Mouse (Mus musculus) lung, postnatal 36 days (tissue): ENCODE measurements at regions not wholly inside any gene's neighbourhood (a gene's known extent, or its start where the extent isn't known, plus 50 kb on each side); places are given as distances from the start of the nearest gene placed in this dataset.

Experiments
- DNase-seq: peaks from one replicate; pipeline ENCODE4 v3.0.0; 2022; ENCODE audit warnings: mixed read lengths

DNA sequence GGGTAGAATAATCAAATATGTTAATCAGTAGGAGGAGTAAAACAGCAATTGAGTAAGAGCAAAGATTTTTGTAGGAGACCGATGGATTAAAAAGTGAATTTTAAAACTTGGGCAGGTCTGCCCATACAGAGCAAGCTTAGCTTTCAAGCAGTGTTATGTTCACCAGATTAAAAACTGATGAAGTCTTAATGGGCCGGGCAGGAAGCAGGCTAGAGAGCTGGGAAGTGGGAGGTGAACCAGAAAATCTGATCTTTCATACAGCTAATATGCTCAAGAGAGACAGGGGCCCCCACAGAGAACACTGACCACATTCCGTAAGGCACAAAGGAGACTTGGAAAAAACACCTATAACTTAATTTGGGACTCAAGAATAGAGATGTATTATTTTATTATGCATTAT lies 316.4 kb upstream of the Adgrl2 start:
- no peak for DNase-seq

DNA sequence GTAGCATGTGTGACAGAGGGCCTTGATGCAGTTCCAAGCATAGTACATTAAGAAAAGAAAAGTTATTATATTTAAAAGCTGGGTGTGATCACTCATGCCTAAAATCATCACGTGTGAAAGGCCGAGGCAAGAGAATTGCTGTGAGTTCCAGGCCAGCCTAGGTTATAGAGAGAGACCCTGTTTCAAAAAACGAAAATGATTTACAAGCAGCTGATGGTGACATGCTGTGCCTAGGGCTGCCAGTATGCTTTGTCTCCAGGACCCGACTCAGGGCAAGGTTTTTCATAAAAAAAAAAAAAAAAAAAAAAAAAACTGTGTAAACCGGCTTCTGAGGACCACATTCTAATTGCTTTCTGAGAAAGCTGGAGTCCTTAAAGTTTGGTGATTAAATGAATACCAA lies 315.9 kb upstream of the Adgrl2 start:
- no peak for DNase-seq

DNA sequence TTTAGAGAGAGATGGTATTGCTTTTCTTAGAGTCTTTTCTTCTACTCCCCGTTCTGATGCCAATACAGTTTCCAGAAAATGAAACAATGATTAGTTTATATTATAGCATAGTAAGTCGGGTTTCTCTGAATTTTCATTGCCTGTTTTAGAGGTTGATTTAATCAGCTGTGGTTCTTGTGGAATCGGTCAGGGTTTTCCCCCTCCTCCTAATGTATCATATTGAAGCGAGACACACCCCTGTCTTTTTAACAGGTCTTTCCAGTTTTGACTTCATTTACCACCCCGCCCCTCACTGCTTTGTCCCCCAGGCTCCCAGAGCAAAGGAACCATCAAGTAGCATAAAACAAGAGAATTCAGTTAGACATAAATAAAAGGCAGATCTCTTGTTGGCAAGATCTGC lies 315.1 kb upstream of the Adgrl2 start:
- no peak for DNase-seq

DNA sequence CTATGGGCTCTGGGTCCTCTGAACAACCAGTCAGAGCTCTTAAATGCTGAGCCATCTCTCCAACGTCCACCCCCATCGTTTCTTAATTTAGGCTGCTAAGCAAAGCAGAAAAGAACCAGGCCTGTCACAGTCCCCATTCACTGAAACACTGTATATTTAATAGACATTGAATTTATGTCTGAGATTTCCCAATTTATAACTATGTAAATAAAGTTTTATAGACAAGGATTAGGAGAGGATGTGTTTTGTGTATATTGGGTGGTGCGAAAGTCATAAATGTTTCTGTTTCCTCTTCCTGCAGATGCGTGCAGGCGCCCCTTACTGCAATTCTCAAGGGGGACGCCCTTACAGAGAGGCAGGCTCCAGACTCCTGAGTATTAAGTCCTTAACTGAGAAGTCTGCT lies 314.7 kb upstream of the Adgrl2 start:
- peak; percentile 21 for DNase-seq

DNA sequence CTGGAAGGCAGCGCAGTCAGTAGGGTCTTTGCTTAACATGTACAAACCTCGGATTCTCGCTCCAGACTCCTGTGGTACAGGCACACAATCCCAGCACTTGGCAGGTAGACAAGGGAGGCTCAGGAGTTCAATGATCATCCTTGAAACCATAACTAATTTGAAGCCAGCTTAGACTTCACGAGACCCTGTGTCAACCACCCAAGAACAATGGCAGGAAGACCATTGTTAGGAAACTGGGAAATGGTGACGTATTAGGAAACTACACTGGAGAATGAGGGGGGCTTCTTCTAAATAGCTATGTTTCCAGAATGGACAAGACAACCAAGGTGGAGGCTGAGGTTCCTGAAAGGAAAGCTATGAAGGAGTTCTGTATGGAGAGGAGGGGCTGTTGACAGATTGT lies 313.1 kb upstream of the Adgrl2 start:
- peak; percentile 20 for DNase-seq

DNA sequence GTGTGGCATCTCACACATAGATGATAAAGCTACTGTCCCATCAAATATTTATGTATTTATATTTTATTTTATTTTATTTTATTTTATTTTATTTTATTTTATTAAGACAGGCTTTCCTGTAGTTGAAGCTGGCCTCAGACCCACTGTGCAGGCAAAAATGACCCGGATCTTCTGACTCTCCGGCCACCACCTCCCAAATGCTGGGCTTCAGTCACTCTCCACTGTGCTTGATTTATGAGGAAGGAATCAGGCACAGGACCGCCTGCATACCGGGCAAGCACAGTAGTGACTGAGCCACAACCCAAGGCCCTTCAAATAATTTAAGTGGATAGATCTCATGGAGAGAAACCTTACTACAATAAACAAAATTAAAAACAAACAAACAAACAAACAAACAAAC lies 309.6 kb upstream of the Adgrl2 start:
- DNase-seq, result no peak

DNA sequence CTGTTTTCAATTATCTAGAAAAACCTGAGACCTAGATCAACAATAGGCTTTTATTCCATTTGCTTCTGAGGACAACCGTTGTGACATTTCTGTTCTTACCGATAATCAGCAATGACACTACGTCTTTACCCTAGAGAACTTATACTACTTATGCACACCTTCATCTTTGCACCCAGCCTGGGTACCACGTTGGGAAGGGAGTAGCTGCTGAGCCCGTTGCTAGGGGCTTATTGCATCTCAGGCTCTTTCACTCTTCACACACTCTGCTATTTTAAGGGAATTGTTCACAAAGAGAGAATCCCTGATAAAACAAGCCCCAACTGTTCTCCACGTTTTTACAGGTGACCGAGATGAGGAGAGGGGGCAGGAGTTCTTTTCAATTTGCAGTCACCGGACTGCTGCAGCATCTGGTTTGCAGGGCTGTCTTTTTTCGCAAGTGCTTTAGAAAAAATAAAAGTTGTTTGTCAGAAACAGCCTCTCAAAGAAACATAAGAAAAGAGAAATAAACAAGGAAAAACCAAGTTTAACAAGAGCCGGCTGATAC lies 306.1 kb upstream of the Adgrl2 start:
- DNase-seq, result no peak

DNA sequence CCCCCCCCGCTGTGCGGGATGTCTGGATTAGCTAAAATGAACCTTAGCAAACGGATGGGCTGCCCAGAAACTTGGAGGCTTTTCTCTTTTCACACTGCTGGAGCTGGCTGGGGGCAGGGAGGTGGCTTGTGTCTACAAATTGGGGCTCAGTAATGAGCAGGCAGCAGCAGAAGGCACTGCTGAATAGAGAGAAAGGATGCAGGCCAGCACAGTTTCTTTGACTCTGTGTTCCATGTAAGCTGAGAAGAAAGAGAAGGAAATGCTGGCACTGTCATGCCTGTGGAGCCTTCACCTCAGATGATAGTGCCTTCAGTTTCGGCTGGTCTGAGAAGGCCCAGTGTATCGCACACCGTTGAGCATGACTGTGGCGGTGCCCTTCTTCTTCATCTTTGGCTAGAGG lies 305.6 kb upstream of the Adgrl2 start:
- no peak for DNase-seq

DNA sequence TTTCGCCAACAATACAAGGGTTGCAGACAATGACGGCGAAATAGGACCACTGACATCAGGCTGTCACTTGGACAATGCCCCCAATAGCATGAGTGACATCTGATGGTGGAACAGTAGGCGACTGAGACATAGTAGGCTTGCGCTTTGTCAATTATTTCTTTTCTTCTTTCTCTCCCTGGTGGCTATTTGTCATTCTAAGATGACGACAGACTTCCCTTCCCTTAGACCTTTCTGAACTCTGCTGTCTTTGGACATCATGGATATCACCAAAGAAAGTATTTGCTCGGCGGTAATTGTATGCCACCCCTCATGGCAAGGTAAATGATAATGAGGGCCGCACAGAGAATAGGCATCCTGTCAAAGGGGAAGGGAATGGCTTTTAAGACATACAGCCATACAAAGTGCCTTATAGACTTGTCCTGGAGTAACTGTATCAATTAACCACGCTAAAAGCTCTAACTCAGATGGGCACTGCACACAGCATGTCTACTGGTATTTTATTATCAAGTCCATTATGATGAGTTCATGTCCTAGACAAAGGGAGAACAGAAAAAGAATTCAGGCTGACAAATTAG lies 305.0 kb upstream of the Adgrl2 start:
- DNase-seq, result no peak

DNA sequence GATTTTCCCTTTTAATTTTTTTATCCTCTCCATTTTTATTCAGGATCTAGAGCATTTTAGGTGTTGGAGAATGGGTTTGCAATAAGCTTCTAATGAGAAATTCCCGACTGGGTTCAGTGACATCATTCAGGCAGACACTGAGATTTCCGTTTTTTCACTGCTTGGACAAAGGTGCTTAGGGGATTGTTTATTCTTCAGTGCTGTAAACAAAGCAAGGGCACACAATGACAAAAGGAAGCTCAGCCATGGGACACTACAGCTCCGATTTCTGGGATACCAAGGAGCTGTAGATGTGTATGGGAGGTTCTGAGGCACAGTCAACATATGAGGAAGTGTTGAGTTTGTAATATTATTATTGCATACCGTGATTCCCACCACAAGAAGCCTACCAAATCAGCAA lies 304.1 kb upstream of the Adgrl2 start:
- peak; percentile 56 for DNase-seq

DNA sequence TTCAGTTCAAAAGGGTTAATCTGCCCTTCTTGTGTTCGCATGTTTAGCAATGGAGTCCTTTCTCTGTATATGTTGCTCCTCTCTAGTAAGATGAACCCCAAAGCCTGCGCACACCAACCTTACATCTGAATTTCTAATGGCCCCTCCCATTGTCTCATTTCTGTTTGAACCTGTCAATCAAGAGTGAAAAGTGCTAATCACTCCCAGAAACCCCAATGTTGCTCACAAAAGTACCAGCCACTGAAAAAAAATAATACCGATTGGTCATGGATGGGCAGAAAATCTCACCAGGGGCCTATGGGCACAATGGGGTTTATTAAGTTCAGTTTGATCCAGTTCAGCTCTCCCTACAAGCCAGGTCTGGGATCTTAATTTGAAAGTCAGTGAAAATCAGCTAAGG lies 302.1 kb upstream of the Adgrl2 start:
- no peak for DNase-seq

DNA sequence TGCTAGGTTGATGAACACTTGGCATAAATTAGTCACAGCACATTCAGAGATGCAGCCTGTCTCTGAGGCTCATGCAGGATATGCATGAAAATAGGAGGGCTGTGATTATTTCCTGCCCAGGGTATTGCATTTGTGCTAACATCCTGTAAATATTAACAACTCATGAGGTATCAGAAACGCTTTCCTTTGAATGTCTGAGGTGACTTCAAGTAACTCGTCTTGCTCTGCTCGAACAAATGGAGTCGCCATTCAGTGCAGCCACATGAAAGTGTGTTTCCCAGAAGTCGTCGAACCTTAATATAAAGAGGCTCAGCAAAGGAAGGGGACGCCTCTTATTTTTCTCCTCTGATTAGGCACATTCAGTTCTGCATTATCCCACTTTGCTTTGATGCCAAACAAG lies 301.1 kb upstream of the Adgrl2 start:
- DNase-seq, result no peak

DNA sequence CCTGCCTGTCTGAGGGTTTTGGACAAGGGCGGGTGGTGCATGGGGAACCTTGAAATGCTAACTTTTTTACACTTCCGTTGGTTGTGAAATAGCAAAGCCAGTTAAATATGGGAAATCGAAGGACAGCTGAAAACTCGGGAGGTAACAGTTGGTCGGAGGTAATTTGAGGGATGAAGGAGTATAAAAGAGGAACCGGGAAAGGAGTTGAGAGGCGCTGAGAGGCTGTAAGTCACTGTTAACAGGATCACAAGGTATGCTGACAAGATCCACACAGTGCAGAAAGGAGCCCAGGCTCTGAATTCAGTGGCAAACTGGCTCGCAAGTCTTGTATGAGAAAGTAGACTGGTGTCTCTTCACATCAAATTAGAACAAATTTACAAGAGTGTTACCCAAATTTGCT lies 299.9 kb upstream of the Adgrl2 start:
- no peak for DNase-seq

DNA sequence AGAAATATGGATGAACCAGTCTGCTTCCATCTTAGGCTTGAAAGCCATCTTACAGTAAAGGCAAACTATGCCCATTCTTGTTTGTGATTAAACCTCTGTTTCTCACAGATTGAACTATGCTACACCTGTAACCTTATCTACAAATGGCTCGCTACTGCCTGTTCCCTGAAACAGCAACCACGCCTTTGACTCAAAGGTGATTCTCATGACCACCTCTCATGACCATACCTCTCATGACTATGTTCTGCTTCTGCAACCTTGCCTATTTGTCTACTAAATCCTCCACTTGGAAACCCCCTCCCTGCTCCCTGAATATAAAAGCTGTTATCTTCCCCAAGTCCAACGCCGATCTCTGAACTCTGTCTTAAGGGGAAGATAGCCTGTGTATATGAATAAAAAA lies 296.7 kb upstream of the Adgrl2 start:
- no peak for DNase-seq

DNA sequence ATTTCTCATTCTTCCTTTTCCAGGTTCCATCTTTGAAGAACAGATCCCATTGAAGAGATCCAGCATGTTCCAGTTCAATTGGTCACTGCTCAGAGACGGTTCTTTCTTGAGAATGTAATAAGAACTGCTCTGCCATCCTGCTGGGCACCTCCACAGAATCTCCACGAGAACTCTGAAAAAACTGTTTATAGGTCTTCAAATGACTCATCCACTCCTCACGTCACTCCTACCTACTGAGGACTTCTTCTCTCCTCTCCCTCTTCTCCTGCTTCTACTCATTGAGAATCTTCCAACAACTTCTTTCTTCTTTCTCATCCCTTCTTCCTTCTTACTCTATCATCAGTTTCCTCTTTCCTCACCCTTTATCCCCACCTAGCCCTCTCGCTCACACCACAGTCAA lies 294.6 kb upstream of the Adgrl2 start:
- DNase-seq, result no peak

DNA sequence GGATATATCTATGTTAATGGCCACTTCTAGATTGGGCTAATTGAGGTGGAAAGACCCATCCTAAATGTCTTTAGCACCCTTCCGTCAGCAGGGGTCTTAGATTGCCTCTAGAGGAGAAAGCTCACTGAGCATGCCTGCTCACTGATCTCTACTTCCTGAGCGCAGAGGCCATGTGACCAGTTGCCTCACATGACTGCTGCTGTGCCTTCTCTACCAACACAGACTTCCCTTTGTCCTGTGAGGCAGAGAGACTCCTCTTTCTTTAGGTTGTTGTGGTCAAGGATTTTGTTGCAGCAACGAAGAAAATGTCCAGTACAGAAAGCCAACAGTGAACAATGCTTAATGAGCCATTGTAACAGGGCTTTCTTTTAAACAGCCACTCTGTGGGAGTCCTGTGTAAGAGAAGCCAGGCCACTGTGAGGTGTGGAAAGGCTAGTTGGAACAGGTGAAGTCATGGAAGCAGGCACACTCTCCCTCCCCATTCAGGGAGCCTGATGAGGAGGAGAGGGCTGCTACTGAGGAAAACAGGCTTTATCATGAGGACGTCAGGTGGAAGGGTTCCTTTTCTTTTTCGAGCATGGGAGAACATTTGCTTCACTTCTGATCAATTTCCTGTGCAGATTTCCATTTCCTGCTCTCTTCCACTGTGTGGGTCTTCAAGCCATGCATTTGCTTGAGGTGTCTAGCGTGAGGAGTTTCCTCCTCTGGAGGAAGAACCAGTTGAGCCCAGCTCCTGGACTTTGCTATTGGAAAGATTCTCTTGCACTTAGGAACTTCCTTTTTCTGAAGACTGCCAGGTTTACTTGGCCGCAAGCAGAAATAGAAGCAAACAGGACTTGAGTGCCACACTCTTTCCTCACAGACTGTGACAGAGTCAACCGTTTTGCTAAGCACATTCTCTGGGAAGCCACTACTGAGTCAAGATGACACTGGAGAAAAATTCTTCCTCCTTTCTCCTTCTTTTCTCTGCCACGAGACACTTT lies 290.7 kb upstream of the Adgrl2 start:
- peak; percentile 18 for DNase-seq

DNA sequence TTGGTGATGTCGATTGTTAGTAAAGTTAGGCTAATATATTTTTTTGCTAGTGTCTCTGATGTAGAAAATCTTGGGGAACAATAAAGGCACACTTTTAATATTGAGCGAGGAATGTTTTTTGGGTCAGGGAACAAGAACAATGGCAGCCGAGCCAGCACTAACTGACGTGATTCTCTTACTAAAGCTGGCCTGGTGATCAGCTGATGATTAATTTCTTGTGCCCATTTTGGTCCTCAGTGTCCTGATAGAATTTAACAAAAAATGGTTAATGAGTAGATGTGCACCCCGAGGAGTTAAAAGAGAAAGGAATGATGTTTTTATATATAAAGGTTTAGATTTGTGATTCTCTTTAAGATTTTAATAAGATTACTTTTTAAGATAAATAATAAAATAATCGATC lies 289.0 kb upstream of the Adgrl2 start:
- no peak for DNase-seq

DNA sequence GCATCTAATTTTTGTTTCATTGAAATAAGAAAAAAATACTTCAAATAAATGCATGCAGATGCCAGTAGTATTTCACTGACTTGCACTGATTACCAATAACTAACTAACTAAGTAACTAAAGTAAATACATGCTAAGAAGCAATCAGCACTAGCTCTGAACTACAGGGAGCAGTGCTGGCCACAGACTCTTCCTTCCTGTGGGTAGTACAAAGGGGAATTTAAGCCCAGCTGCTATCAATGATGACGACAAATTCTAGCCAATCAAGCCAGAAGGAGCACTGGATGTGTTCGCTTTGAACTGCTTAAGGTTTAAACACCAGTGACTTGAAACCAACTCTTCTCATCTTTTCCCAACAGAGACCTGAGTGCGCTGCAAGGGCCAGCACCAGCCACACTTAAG lies 287.5 kb upstream of the Adgrl2 start:
- DNase-seq, result no peak

DNA sequence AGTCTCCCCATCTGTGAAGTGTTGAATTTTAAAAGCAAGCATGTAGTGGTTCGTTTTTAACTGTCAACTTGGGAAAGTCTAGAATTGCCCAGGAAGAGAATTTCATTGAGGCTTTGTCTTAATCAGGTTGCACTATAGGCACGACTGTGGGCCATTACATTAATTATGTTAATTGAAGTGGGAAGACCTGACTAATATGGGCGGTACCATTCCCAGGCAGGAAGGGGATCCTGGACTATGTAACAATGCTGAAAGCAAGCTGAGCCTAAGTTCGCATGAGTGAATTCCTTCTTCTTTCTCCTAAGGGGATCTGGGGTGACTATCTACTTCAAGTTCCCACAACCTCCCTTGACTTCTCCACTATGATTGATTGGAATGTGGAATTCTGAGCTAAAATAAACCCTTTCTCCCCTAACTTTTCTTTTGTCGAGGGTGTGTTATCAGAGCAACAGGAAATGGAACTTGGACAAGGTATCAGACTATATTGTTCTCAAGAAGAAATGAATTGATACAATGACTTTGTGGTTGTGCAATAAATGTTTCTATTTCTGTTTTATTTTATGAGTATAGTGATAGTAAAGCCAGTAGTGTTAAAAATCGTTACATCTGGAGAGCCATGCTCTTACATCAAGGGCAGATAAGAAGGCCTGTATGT lies 285.2 kb upstream of the Adgrl2 start:
- DNase-seq, result no peak

DNA sequence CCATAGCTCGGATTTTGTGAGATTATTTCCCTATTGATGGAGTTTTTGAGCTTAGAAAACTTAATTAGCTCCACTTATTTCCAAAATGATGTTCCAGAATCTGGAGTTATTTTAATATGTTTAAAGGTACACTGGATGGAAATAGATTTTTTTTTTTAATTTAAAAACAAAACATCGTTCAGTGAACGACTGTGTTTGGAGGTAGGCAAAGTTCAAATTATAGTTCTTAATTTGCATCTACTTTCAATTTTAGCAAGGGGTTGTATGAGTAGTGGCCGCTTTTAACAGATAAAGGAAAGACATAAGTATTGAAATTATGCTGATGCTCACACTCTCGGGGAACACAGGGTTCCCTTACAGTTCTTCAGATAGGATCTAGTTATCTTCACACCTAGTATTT lies 284.6 kb upstream of the Adgrl2 start:
- no peak for DNase-seq

DNA sequence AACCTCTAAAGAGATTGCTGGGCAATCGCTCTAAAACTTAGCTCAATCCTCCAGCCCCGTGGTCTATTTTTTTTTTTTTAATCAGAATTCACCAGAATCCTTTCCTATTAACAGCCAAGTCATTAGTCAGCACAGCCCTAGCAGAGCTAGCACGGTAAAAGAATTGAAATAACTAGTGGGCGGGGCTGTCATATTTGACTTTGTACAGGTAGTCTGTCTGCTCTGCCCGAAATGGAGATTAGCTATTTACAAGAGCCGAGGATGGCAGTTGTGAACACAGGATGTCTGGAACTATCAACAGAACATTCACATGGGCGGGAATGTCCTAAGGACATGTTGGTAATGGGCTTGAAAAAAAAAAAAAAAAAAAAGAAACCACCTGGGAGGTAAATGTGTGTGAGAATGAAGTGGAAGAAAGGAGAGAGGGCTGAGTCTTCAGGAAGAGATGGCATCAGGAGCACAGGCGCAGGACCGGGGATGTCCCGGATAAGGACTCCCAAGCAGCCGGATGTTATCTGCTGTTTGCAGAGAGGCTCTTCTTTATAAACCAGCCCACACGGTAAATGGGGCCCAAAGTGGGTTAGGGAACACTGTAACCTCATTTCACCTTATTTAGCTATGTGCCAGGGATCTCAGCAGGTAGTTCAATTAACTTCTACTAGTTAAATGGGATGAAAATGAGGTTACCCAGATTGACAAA lies 283.8 kb upstream of the Adgrl2 start:
- peak; percentile 17 for DNase-seq

DNA sequence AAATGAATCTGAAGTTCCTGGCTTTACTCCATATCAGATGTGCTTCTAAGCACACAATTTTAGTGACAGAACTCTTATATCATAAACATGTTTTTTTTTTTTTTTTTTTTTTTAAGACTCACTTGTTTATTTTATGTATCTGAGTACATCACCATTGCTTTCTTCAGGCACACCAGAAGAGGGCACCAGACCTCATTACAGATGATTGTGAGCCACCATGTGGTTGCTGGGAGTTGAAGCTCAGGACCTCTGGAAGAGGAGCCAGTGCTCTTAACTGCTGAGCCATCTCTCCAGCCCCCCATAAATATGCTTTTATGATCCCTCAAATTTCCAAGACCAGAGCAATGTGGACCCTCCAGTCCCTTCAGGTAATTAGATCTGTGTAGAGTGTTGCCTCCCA lies 280.1 kb upstream of the Adgrl2 start:
- DNase-seq, result peak; percentile 22

DNA sequence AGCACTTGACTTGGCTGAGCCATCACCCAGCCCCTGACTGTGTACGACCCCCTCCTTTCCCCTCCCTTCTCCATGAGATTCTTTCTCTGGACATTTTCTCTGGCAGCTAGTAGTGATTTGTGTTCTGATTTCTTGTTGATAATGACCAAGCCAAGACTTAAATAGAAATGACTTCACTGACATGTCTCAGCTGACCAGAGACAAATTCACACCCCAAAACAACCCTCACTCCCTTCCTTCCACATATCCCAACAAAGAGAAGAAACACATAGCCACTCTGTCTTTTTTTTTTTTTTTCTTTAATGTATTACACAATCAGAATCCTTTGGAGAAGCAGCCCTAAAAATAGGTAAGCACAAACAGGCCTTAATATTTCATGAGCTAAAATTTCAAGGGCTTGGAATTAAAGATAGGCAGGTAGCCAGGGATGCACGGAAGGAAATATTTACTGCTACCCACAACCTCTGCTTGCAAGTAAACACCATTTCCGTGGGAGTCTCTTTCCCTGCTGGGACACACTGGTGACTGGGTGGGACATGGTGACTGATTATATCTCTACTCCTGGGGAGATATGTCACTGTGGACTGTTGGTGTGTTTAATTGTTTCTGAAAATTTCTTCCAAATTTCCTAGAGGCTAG lies 272.1 kb upstream of the Adgrl2 start:
- DNase-seq, result peak; percentile 67
